Mouse (Mus musculus): ENCODE data around the gene Ppp6r2.
A peak's percentile ranks its signal among the peaks of the same experiment; 100 is the strongest.

The Ppp6r2 gene

GRCm38 (mm10) chr15:89308406-89309139, 97.2 kb downstream of the Ppp6r2 start:
- no peak for DNase-seq (ENCODE audit: low read depth, low spot score)

GRCm38 (mm10) chr15:89309962-89310498, 98.7 kb downstream of the Ppp6r2 start:
- DNase-seq (ENCODE audit: low read depth, low spot score), result no peak

DNA sequence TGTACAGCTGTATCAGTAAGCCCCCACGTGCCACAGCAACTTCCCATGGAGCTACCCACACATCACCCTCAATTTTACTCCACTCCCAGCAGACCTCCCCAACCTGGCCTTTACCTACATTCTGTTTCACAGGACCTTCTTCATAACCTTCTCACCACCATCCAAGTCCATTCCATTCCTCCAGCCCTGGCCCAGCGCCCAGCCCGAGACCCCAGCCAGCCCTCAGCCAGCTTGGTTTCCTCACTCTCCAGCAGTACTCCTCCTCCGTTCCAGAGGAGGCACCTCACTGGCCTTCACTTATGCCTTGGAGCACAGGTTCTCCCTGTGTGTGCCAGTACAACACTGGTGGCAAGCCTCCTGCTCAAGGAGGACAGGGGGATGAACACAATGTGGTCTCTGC, 102.0 kb downstream of the Ppp6r2 start:
- no peak for DNase-seq (ENCODE audit: low read depth, low spot score)

DNA sequence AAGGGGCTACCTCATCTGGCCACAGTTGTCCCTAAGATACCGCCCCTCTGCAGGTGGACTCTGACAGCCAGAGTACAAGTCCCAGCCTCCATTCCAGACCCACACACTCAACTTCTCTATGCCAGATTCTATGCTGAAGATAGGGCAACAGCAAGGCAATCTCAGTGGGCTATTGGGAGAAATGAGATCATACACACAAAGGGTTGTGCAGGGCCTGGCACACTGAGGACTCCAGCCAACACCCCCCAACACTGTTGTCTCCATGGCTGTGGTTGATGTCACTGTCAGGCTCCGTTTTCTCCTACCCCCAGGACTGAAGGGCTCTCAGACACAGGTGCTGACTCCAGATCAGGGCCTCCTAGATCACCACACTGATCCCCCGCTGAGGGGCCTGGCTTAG, 102.8 kb downstream of the Ppp6r2 start:
- DNase-seq (ENCODE audit: low read depth, low spot score), result no peak

DNA sequence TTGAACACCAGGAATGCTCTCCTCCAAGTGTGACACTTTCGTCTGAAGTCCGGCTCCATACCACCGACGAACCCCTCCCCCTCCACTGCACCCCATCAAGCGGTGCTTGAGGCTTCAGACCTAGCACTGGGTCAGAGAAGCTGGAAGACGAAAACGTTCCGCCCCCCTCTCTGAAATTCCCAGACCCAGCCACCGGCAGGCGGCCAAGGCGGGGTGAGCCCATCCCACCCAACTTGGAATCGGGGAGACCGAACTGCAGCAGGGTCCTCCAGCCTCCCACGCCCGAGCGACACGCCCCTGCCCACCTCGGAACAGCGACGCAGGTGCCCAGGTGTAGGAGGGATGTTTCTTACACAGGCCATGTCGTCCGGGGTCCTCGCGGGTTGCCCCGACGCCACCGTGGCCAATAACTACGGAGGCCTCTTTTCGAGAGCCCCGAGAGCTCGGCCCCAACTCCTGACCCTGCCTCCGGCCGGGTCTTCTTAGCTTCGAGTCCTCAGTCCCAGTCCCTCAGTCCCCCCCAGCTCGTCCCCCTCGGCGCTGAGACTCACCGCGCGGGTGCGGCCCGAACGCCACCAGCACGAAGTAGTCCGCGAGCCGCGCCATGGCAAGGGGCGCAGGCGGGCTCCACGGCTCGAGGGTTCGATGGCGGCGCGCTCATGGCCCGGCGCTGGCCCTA, 103.3 kb downstream of the Ppp6r2 start:
- no peak for DNase-seq (ENCODE audit: low read depth, low spot score)

DNA sequence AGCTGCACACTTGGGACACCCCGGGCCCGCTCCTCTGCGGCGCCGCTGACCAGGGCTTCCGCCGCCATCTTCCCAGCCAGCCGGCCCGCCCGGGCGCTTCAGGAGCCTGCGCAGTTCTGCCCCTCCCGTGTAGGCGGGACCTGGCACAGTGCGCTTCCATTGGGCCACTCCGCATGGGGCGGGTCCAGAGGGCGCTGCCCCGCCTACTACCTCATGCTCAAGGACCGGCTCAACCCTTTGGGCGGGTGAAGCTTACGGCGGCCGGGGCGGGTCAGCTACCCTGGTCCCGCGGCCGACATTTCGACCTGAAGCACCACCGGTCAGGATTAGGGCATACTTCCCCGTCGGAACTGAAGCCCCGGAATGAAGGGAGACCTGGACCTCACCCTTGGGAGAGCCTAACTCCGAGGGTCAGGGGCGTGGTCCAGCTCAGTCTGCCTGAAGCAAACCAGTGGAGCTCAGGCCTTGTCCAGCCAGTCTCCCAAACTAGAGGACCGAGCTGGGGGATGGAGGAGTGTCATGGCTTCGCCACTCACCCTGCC, 103.9 kb downstream of the Ppp6r2 start, which contains the start of gene Sbf1:
TSS of gene Sbf1 (minus strand) at position 122 of the 542 bp plus-strand sequence.
- peak; percentile 95 for DNase-seq (ENCODE audit: low read depth, low spot score)

DNA sequence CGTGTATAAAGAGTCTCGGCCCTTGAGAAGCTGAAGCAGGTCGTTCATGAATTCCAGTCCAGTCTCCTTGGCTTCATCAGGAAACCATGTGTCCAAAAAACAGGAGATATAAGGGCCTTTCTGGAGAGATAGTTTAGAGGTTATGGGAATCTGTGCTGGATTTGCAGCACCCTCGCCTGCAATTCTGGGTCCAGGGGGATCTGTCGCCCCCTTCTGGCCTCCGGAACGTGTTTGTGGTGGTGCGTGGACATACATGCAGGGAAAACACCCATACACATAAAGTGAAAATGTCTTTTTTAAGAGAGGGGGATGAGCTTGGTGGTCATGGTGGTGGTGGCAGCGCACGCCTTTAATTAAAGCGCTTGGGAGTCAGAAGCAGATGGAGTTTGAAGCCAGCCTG, 104.8 kb downstream of the Ppp6r2 start:
- DNase-seq (ENCODE audit: low read depth, low spot score), result no peak

GRCm38 (mm10) chr15:89321264-89321663, 109.9 kb downstream of the Ppp6r2 start:
- no peak for DNase-seq (ENCODE audit: low read depth, low spot score)

- no peak for DNase-seq (ENCODE audit: low read depth, low spot score)
Observed at GRCm38 (mm10) chr15:89322670-89323522, 111.5 kb downstream of the Ppp6r2 start, which contains the start of gene Adm2. Gene Adm2 (plus strand): TSS chr15:89322720.

GRCm38 (mm10) chr15:89323656-89324055, 112.3 kb downstream of the Ppp6r2 start:
- no peak for DNase-seq (ENCODE audit: low read depth, low spot score)

GRCm38 (mm10) chr15:89326441-89326840, 115.1 kb downstream of the Ppp6r2 start:
- DNase-seq (ENCODE audit: low read depth, low spot score), result no peak

DNA sequence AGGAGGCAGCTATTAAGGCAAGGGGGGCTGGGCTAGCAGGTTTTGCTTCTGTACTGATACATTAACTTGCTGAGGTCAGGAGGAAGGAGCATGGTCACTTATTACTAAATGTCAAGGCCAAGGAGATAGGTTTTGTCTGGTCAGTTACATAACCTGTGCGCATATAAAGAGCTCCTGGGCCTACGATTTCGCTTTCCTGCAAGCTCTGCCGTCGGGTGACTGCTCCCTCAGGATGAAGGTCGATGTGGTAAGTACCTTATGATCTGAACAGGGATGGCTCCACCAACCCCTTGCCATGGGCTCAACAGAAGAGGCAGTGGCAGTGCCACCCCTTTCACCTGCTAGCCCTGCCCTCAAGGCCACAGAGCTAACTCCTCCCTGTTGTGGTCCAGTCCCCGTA, 122.9 kb downstream of the Ppp6r2 start, which contains the start of gene Miox:
TSS of gene Miox (plus strand) at position 128 of the 400 bp plus-strand sequence.
- no peak for DNase-seq (ENCODE audit: low read depth, low spot score)

GRCm38 (mm10) chr15:89334774-89335537, 123.6 kb downstream of the Ppp6r2 start:
- no peak for DNase-seq (ENCODE audit: low read depth, low spot score)

DNA sequence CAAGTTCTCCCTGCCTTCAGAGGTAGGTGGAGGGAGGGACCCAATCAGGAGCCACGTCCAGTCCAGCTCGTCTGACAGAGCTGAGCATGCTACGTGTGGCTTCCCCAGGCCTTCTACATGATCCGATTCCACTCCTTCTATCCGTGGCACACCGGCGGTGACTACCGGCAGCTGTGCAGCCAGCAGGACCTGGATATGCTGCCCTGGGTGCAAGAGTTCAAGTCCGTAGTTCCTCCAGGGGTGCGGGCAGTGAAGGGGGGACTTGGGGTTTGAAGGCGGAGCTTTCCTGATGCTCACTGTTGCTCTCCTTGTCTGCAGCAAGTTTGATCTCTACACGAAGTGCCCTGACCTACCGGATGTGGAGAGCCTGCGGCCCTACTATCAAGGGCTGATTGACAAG, 125.1 kb downstream of the Ppp6r2 start:
- DNase-seq (ENCODE audit: low read depth, low spot score), result no peak
